Mouse (Mus musculus) bone marrow, adult 2 months (tissue): ENCODE results near the gene Slc23a2. TPM values are rescaled to one million over a fixed set of nuclear protein-coding genes. Genes with fewer than 3 reads are reported as not detected.

Experiments used
- H3K27ac ChIP-seq: fragments of 200-500 bp; 2 replicates; pipeline ENCODE4 v1.5.1; 2012; ENCODE audit warnings: low read depth, mild to moderate bottlenecking, control low read depth, inconsistent platforms, low read length; ENCODE audit not compliant: control insufficient read depth, poor library complexity, insufficient read depth
- H3K4me1 ChIP-seq: fragments of 200-500 bp; 2 replicates; pipeline ENCODE4 v1.6.1; 2011; ENCODE audit warnings: low read length; ENCODE audit not compliant: control insufficient read depth, insufficient read depth
- H3K4me3 ChIP-seq: fragments of 200-500 bp; replicated peaks from 2 replicates; pipeline ENCODE3; 2011; ENCODE audit warnings: mild to moderate bottlenecking, low read depth, low read length, control low read depth; ENCODE audit not compliant: control insufficient read depth
- CTCF ChIP-seq: fragments of 200-500 bp; IDR thresholded peaks from 2 replicates; pipeline ENCODE4 v1.5.1; 2011; ENCODE audit warnings: low read length, control low read depth; ENCODE audit not compliant: control insufficient read depth, insufficient read depth
- POLR2A ChIP-seq: fragments of 200-500 bp; IDR thresholded peaks from 2 replicates; pipeline ENCODE4 v1.6.1; 2011; ENCODE audit warnings: low read depth, mild to moderate bottlenecking, control low read depth, low read length, borderline replicate concordance; ENCODE audit not compliant: control insufficient read depth
- WGBS: fragments of 180-500 bp; shearing (Covaris S2); methylation state at CpG from one replicate; pipeline ENCODE4 v1.1.7; 2018; 5-methylcytosine and 5-hydroxymethylcytosine counted together
- polyA plus RNA-seq: library from polyadenylated mRNA; stranded (reverse); fragments of >200 nt; gene quantifications from 2 replicates; pipeline ENCODE4 v1.2.4, GENCODE M21; 2011; ENCODE audit warnings: low replicate concordance; ENCODE audit not compliant: missing spikeins, insufficient read depth, insufficient read length

Slc23a2 gene
- polyA plus RNA-seq, 1 experiment: 12.2 TPM

- 8% methylated on average over 8 of the region's 8 CpGs for WGBS
- H3K27ac ChIP-seq: peak overlapping the region; percentile 17
- H3K4me1 ChIP-seq: peaks cover 10% of the 10 kb centered on the region
- TF ChIP-seq POLR2A (no peak), CTCF (no peak)
- peak overlapping the region; percentile 3 for H3K4me3 ChIP-seq
Measured at GRCm38 (mm10) chr2:132022621-132023020, 122.3 kb downstream of the Slc23a2 start.

DNA sequence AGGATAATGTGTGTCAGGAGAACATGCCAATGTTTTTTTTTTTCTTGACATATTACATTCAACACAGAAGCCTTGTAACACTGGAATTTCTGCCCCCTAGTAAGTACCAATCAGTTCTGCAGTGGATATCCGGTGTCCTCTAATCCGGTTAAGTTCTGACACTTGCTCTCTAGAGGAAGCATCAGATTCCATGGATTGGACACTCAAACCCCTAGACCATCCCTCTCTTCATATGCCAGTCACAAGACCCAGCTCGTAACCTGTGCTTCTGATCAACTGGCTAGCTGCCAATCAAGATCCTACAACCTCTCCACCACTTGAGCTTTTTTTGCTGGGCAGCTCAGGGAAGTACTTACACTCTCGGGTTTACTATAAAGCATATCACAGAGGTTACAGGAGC is 123.3 kb downstream of the Slc23a2 start:
- peaks cover 10% of the 10 kb centered on the region for H3K4me1 ChIP-seq
- TF ChIP-seq POLR2A: no peak
- no peak for TF ChIP-seq CTCF
- H3K4me3 ChIP-seq: no peak overlapping the region
- peak overlapping the region; percentile 17; the same call in 1 of the 2 replicates for H3K27ac ChIP-seq
- WGBS: 24% methylated on average over 4 of the region's 4 CpGs

DNA sequence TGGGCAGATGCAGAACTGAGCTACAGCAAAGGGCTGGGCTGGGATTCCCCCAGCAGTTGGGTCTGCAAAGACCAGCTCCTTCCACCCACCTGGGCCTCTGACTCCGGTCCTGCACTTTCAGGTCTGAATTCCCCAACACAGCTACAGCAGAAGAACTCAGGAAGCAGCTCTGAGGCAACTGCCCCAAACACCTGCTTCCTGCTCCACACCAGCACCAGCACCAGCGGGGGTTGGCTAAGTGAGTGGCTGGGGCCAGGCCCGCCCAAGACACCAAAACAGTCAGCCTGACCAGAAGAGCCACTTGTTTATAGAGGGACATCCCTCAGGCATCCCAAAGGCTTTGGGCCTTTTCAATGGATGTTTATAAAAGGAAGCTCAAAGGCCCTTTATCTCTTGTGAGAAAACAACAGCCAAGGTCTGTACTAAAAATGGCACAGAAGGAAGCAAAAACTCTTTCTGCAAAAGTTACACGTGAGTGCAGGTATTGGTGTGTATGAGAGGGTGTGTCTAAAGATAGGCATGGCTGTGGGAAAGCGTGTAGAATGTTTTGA is 123.8 kb downstream of the Slc23a2 start:
- TF ChIP-seq CTCF (no peak), POLR2A (peak; percentile 38; the same call in 1 of the 2 replicates)
- Histone ChIP-seq H3K4me1 (peaks cover 10% of the 10 kb centered on the region), H3K4me3 (peak overlapping the region; percentile 78), H3K27ac (peak overlapping the region; percentile 88)
- 6% methylated on average over 5 of the region's 5 CpGs for WGBS

- peak overlapping the region; percentile 78 for H3K4me3 ChIP-seq
- TF ChIP-seq POLR2A (no peak), CTCF (no peak)
- H3K27ac ChIP-seq: peak overlapping the region; percentile 88
- 9% methylated on average over 7 of the region's 7 CpGs for WGBS
- H3K4me1 ChIP-seq: peaks cover 12% of the 10 kb centered on the region
Measured at GRCm38 (mm10) chr2:132020420-132020819, 124.5 kb downstream of the Slc23a2 start.

DNA sequence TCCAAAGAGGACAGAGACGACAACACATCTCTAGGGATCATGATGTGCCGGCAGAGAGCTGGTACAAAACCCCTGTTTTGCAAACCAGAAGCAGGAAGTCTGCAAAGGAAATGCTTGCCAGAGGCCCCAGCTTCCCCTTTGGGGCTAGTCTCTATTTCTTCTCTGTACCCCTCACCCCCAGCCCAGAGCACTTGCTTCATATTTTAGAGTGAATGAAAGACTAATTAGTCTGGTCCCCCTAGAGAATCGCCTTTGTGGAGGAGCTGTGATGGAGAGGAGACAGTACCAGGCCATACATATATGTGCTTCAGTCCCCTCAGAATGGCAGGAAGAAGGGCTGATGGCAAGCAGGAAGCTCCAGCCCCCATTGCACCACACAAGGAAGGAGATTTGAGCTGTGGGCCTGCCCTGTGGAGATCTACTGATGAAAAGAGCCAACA is 125.5 kb downstream of the Slc23a2 start:
- Histone ChIP-seq H3K27ac (peak overlapping the region; percentile 83), H3K4me1 (peaks cover 12% of the 10 kb centered on the region), H3K4me3 (peak overlapping the region; percentile 72)
- no peak for TF ChIP-seq POLR2A
- TF ChIP-seq CTCF: no peak
- 4% methylated on average over 3 of the region's 3 CpGs for WGBS

- TF ChIP-seq POLR2A (no peak), CTCF (no peak)
- WGBS: 17% methylated on average over 4 of the region's 4 CpGs
- Histone ChIP-seq H3K4me3 (no peak overlapping the region), H3K27ac (peak overlapping the region; percentile 76), H3K4me1 (peaks cover 12% of the 10 kb centered on the region)
Measured at GRCm38 (mm10) chr2:132018156-132018555, 126.8 kb downstream of the Slc23a2 start.

- peaks cover 12% of the 10 kb centered on the region for H3K4me1 ChIP-seq
- peak overlapping the region; percentile 1; the same call in 1 of the 2 replicates for H3K27ac ChIP-seq
- WGBS: 35% methylated on average over 7 of the region's 7 CpGs
- TF ChIP-seq CTCF (no peak), POLR2A (no peak)
- H3K4me3 ChIP-seq: no peak overlapping the region
Measured at GRCm38 (mm10) chr2:132017611-132018010, 127.3 kb downstream of the Slc23a2 start.

DNA sequence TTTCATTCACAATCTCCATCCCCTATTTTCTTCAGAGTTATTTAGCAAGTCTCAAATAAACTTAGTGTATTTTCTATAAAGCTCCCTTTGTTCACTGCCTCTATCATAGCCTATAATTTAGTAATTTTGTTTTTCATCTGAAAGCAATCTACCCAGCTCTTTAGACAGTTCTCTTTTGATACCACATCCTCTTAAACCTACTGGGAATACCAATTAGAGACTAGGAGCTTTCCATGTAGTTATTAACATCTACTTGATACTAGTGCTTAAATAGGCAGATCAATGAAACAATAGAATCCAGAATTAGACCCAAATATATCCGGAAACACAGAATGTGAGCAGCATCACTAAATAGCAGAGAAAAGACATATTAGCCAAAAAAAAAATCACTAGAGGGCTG is 128.9 kb downstream of the Slc23a2 start:
- no peak for TF ChIP-seq POLR2A
- no peak for TF ChIP-seq CTCF
- WGBS: 81% methylated on average over 1 of the region's 1 CpGs
- peaks cover 10% of the 10 kb centered on the region for H3K4me1 ChIP-seq

DNA sequence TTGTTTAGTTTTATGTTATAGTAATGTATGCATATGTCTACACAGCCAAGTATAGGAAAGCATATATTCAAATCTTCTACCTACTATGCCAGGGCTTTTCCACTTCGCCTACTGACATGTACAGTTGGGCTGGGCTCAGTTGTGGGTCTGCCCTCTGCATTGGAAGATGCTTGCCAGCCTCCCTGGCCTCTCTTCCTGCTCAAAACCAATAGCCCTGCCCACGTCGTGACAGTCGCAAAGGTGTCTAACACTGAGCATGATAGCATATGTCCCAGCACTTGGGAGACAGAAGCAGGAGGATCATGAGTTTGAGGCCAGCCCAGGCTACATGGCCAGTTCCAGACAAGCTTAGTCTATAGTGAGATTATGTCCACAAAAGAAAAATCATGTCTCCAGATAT is 131.8 kb downstream of the Slc23a2 start:
- no peak for TF ChIP-seq CTCF
- no peak for TF ChIP-seq POLR2A
- 53% methylated on average over 4 of the region's 4 CpGs for WGBS
- Histone ChIP-seq H3K27ac (no peak overlapping the region), H3K4me3 (no peak overlapping the region), H3K4me1 (peaks cover 4% of the 10 kb centered on the region)

More for the DNA sequence above, 128.9 kb downstream of the Slc23a2 start:
- no peak overlapping the region for H3K27ac ChIP-seq
- no peak overlapping the region for H3K4me3 ChIP-seq
